ENCODE assay signal across 8 mouse cellular contexts in genomic region chr8:83739711-83740468, GRCm38 (mm10). TPM values are rescaled to one million over a fixed set of nuclear protein-coding genes. Genes with fewer than 3 reads are reported as not detected.
DNase-seq lines count a peak whose midpoint lies in the region; ATAC-seq and TF ChIP-seq lines count a peak whose summit lies in the region.

No protein-coding gene starts in this region.

- no peak for TF ChIP-seq RAD21 in CH12.LX (IDR thresholded peaks at IDR 0.05; ENCODE audit: low read depth, low read length)

- H3K9me3 ChIP-seq in CH12.LX (replicated peaks; ENCODE audit: low read length): peaks cover 19% of the 10 kb centered on the region
- H3K9me3 ChIP-seq in heart, embryonic 11.5 days (replicated peaks; ENCODE audit: control insufficient read depth, low read length): no peaks in the 10 kb centered on the region
- H3K9me3 ChIP-seq in liver, embryonic 14.5 days (ENCODE audit: control insufficient read depth, low read length): peaks cover 2% of the 10 kb centered on the region; the same call in 1 of the 2 replicates

- H3K36me3 ChIP-seq in CH12.LX (replicated peaks in 1 of 2; ENCODE audit: control insufficient read depth in 1 of 2, insufficient read depth in 1 of 2, low read length in 1 of 2): peaks cover 0 to 2% of the 10 kb centered on the region in 2 experiments
- H3K36me3 ChIP-seq in heart, embryonic 11.5 days (ENCODE audit: control insufficient read depth, insufficient read depth, low read length): no peaks in the 10 kb centered on the region
- no peaks in the 10 kb centered on the region for H3K36me3 ChIP-seq in liver, embryonic 14.5 days (replicated peaks; ENCODE audit: control insufficient read depth, insufficient read depth, low read depth)

- peak overlapping the region in 2 of 3 experiments; percentile 37 to 44 for H3K4me3 ChIP-seq in CH12.LX (replicated peaks in 1 of 3; ENCODE audit: low read depth in 2 of 3, low read length in 2 of 3, poor library complexity in 1 of 3)
- peak overlapping the region; percentile 57 for H3K4me3 ChIP-seq in heart, embryonic 11.5 days (ENCODE audit: low read depth, low read length)
- peak overlapping the region; percentile 33 to 59; a peak in 3 of 4 replicates for H3K4me3 ChIP-seq in liver, embryonic 14.5 days (ENCODE audit: insufficient read depth in 1 of 2, low read depth in 2 of 2, low read length in 2 of 2)
- H3K4me3 ChIP-seq in cerebellum, adult 2 months (replicated peaks; ENCODE audit: insufficient read depth, low read depth, low read length): no peak overlapping the region

- peaks cover 11 to 61% of the 10 kb centered on the region in 2 experiments for H3K4me1 ChIP-seq in CH12.LX (ENCODE audit: control insufficient read depth in 1 of 2, insufficient read depth in 2 of 2)
- H3K4me1 ChIP-seq in heart, embryonic 11.5 days (ENCODE audit: control insufficient read depth, insufficient read depth, low read length): peaks cover 24% of the 10 kb centered on the region
- H3K4me1 ChIP-seq in liver, embryonic 14.5 days (replicated peaks; ENCODE audit: control insufficient read depth in 2 of 2, insufficient read depth in 2 of 2, low read length in 1 of 2): peaks cover 13 to 28% of the 10 kb centered on the region in 2 experiments; a peak in 3 of 4 replicates
- H3K4me1 ChIP-seq in cerebellum, adult 2 months (ENCODE audit: control insufficient read depth, insufficient read depth, low read length): no peaks in the 10 kb centered on the region

- in situ Hi-C loops in CH12.LX (cut with MboI; ENCODE audit: low pct_ligation_motif_present, low pct_unique_long_range_greater_than_20kb, low sequenced_read_pairs): loop anchor here (5.0 kb wide), 1 partner anchor 157 kb away; no protein-coding TSS in a partner anchor

- no peak for TF ChIP-seq CTCF in CH12.LX (conservative IDR thresholded peaks at IDR 0.05 in 1 of 2, IDR thresholded peaks at IDR 0.05 in 1 of 2; ENCODE audit: low read depth in 2 of 2, low read length in 2 of 2)
- no peak for TF ChIP-seq CTCF in liver, embryonic 14.5 days (IDR thresholded peaks at IDR 0.05; ENCODE audit: low read depth)
- no peak for TF ChIP-seq CTCF in cerebellum, adult 2 months (IDR thresholded peaks at IDR 0.05; ENCODE audit: borderline replicate concordance, insufficient read depth, low read depth, low read length)

- H3K27me3 ChIP-seq in CH12.LX (replicated peaks): no peaks in the 10 kb centered on the region
- no peaks in the 10 kb centered on the region for H3K27me3 ChIP-seq in heart, embryonic 11.5 days (ENCODE audit: control insufficient read depth, insufficient read depth, low read length)
- no peaks in the 10 kb centered on the region for H3K27me3 ChIP-seq in liver, embryonic 14.5 days (ENCODE audit: control insufficient read depth, insufficient read depth, low read length)
- no peaks in the 10 kb centered on the region; the same call in 1 of the 2 replicates for H3K27me3 ChIP-seq in cerebellum, adult 2 months (ENCODE audit: control insufficient read depth, insufficient read depth, low read length)

- TF ChIP-seq EP300 in CH12.LX (IDR thresholded peaks at IDR 0.05; ENCODE audit: low read length): peak; percentile 61
- no peak for TF ChIP-seq EP300 in liver, embryonic 14.5 days (IDR thresholded peaks at IDR 0.05; ENCODE audit: low read depth)

- TF ChIP-seq POLR2A in CH12.LX (IDR thresholded peaks at IDR 0.05; ENCODE audit: low read depth, low read length): no peak
- no peak for TF ChIP-seq POLR2A in cerebellum, adult 2 months (IDR thresholded peaks at IDR 0.05; ENCODE audit: borderline replicate concordance, insufficient read depth, low read length)

- peak overlapping the region; percentile 55 for H3K27ac ChIP-seq in CH12.LX (ENCODE audit: insufficient read depth, low read depth)
- H3K27ac ChIP-seq in heart, embryonic 11.5 days (ENCODE audit: low read depth, low read length): no peak overlapping the region
- H3K27ac ChIP-seq in liver, embryonic 14.5 days: no peak overlapping the region; the same call in none of the 2 replicates
- H3K27ac ChIP-seq in cerebellum, adult 2 months (ENCODE audit: insufficient read depth, low read length): no peak overlapping the region

- peak overlapping the region; percentile 77 for H3K9ac ChIP-seq in CH12.LX (ENCODE audit: insufficient read depth, low read depth)
- H3K9ac ChIP-seq in heart, embryonic 11.5 days (ENCODE audit: low read depth, low read length): no peak overlapping the region
- H3K9ac ChIP-seq in liver, embryonic 14.5 days (replicated peaks): no peak overlapping the region; the same call in 1 of the 2 replicates

- DNase-seq in 3134 (ENCODE audit: extremely low read depth, insufficient read length, low spot score): peak; percentile 65
- peak; percentile 64 for DNase-seq in CH12.LX (ENCODE audit: extremely low read depth)
- no peak for DNase-seq in liver, embryonic 14.5 days (ENCODE audit: low read depth in 3 of 3, low spot score in 3 of 3)
- peak; percentile 37 for DNase-seq in neural tube, embryonic 10.5 days (ENCODE audit: extremely low spot score, low spot score)
- DNase-seq in cerebellum, adult 2 months: no peak
- no peak for DNase-seq in right cerebral cortex, postnatal 36 days (ENCODE audit: low spot score in 2 of 2)
- no peak for DNase-seq in cerebellum, postnatal 14 days

- ATAC-seq in heart, embryonic 11.5 days (replicated peaks; ENCODE audit: insufficient number of reproducible peaks, low FRiP score, low TSS enrichment): no peak
- no peak for ATAC-seq in liver, embryonic 14.5 days (ENCODE audit: insufficient read depth)

- H3K4me2 ChIP-seq in CH12.LX (ENCODE audit: insufficient read depth, low read depth, poor library complexity, severe bottlenecking): peak overlapping the region; percentile 71
- H3K4me2 ChIP-seq in heart, embryonic 11.5 days: peak overlapping the region; percentile 89
- H3K4me2 ChIP-seq in liver, embryonic 14.5 days (ENCODE audit: low read depth): peak overlapping the region; percentile 71

- peaks cover 13% of the 10 kb centered on the region for H3K79me2 ChIP-seq in CH12.LX (replicated peaks; ENCODE audit: control insufficient read depth, extremely low read depth, insufficient read depth, poor library complexity, severe bottlenecking)

- dilution Hi-C loops in CH12.LX (cut with MboI; ENCODE audit: extremely low pct_ligation_motif_present, extremely low pct_unique_long_range_greater_than_20kb, low sequenced_read_pairs): no loop called here

- WGBS in heart, embryonic 11.5 days (ENCODE audit: insufficient replicate concordance): 35% methylated on average over 8 of the region's 8 CpGs
- WGBS in liver, embryonic 14.5 days (ENCODE audit: insufficient replicate concordance): 15% methylated on average over 8 of the region's 8 CpGs
- WGBS in cerebellum, adult 2 months: 27% methylated on average over 8 of the region's 8 CpGs

TF ChIP-seq in CH12.LX, 34 proteins besides CTCF, POLR2A, EP300 and RAD21 (continues in another document):
- TF ChIP-seq MEF2A (IDR thresholded peaks at IDR 0.05; ENCODE audit: borderline replicate concordance, low read depth, low read length): no peak; the same call in none of the 2 replicates
- TF ChIP-seq JUN (IDR thresholded peaks at IDR 0.05; ENCODE audit: insufficient read depth, low read depth, low read length): no peak
- TF ChIP-seq IRF4 (IDR thresholded peaks at IDR 0.05; ENCODE audit: low read depth, low read length): peak; percentile 39; the same call in 1 of the 2 replicates
- TF ChIP-seq GABPA (IDR thresholded peaks at IDR 0.05; ENCODE audit: insufficient replicate concordance, low read depth, low read length): no peak
- no peak for TF ChIP-seq E2F4 (IDR thresholded peaks at IDR 0.05; ENCODE audit: insufficient replicate concordance, low read depth, low read length)
- TF ChIP-seq BHLHE40 (IDR thresholded peaks at IDR 0.05; ENCODE audit: low read depth, low read length): peak; percentile 8; the same call in 1 of the 2 replicates
- 0 out of 2 replicates have a peak, but pooled peaks have one; percentile 42 for TF ChIP-seq POLR2AphosphoS2 (IDR thresholded peaks at IDR 0.05; ENCODE audit: low read depth, low read length)
- 0 out of 2 replicates have a peak, but pooled peaks have one; percentile 56 for TF ChIP-seq MAZ (IDR thresholded peaks at IDR 0.05; ENCODE audit: low read depth, low read length)
- no peak for TF ChIP-seq USF1 (IDR thresholded peaks at IDR 0.05; ENCODE audit: low read depth, low read length)
- no peak for TF ChIP-seq JUND (conservative IDR thresholded peaks at IDR 0.05; ENCODE audit: low read depth, low read length)
- peak; percentile 62; the same call in 1 of the 2 replicates for TF ChIP-seq MYC (IDR thresholded peaks at IDR 0.05; ENCODE audit: low read depth, low read length)
- peak; percentile 78; the same call in 1 of the 2 replicates for TF ChIP-seq ELF1 (IDR thresholded peaks at IDR 0.05; ENCODE audit: low read depth, low read length)
- no peak for TF ChIP-seq KAT2A (IDR thresholded peaks at IDR 0.05; ENCODE audit: insufficient replicate concordance, low read length)
- TF ChIP-seq ETS1 (conservative IDR thresholded peaks at IDR 0.05; ENCODE audit: low read depth, low read length): peak; percentile 61

RNA-seq across cellular contexts. Expression of gene Adgre5, which starts 1.2 kb away (rescaled TPM):
- 23.6 and 27.4 TPM in 2 replicates for total RNA-seq in CH12.LX (2012; rRNA removed)
- 0.54 and 0.66 TPM in 2 replicates for total RNA-seq in CH12.LX (2014; rRNA removed)
- polyA plus RNA-seq in CH12.LX (2012; ENCODE audit: insufficient read length, low read depth): 3.7 and 5.9 TPM in 2 replicates
- 17.6 and 18.8 TPM in 2 replicates for polyA plus RNA-seq in heart, embryonic 11.5 days (2014; fragmentation: Nextera tagmentation; extraction: Ambion mirVana)
- polyA plus RNA-seq in liver, embryonic 14.5 days (2012; rRNA removed): 8.6 and 11.3 TPM in 2 replicates
- polyA plus RNA-seq in liver, embryonic 14.5 days (2014; fragmentation: Nextera tagmentation; extraction: Ambion mirVana): 8.7 and 8.9 TPM in 2 replicates
- polyA plus RNA-seq in cerebellum, adult 2 months (2012; rRNA removed): 22.7 and 23.8 TPM in 2 replicates

RNA-seq across cellular contexts. Expression of gene Ddx39, which starts 24.9 kb away (rescaled TPM):
- total RNA-seq in CH12.LX (2012; rRNA removed) (194 and 278 TPM in 2 replicates), CH12.LX (2014; rRNA removed) (339 and 372 TPM in 2 replicates)
- 231 and 232 TPM in 2 replicates for polyA plus RNA-seq in CH12.LX (2012; ENCODE audit: insufficient read length, low read depth)
- polyA plus RNA-seq in heart, embryonic 11.5 days (2014; fragmentation: Nextera tagmentation; extraction: Ambion mirVana): 143 and 150 TPM in 2 replicates
- polyA plus RNA-seq in liver, embryonic 14.5 days (2012; rRNA removed): 92.3 and 110 TPM in 2 replicates
- polyA plus RNA-seq in liver, embryonic 14.5 days (2014; fragmentation: Nextera tagmentation; extraction: Ambion mirVana): 191 and 199 TPM in 2 replicates
- 30.0 and 31.5 TPM in 2 replicates for polyA plus RNA-seq in cerebellum, adult 2 months (2012; rRNA removed)

RNA-seq across cellular contexts. Expression of gene Pkn1, which starts 40.9 kb away (rescaled TPM):
- total RNA-seq in CH12.LX (2012; rRNA removed): 44.6 and 47.8 TPM in 2 replicates
- 28.1 and 33.5 TPM in 2 replicates for total RNA-seq in CH12.LX (2014; rRNA removed)
- polyA plus RNA-seq in CH12.LX (2012; ENCODE audit: insufficient read length, low read depth): 58.8 and 60.3 TPM in 2 replicates
- polyA plus RNA-seq in heart, embryonic 11.5 days (2014; fragmentation: Nextera tagmentation; extraction: Ambion mirVana): 17.0 and 21.2 TPM in 2 replicates
- 8.7 and 9.5 TPM in 2 replicates for polyA plus RNA-seq in liver, embryonic 14.5 days (2012; rRNA removed)
- 6.9 TPM in 2 replicates for polyA plus RNA-seq in liver, embryonic 14.5 days (2014; fragmentation: Nextera tagmentation; extraction: Ambion mirVana)
- polyA plus RNA-seq in cerebellum, adult 2 months (2012; rRNA removed): 59.8 and 62.7 TPM in 2 replicates

Comparison
In these comparisons a context has a peak if more than half of its experiments do, and no peak if none do; other contexts are left out.
1. DNase-seq: peak in 3134 (single experiment), CH12.LX (single experiment) and neural tube, embryonic 10.5 days (single experiment); none in liver, embryonic 14.5 days (0 of 3), cerebellum, adult 2 months (0 of 2), right cerebral cortex, postnatal 36 days (0 of 2) and cerebellum, postnatal 14 days (0 of 2).
2. Peak in every context shown above with its lines, with median percentiles within 50 percentile points of each other: H3K4me2 ChIP-seq.